Mouse (Mus musculus): ENCODE measurements around the gene Ptger3. TPM values are rescaled to one million over a fixed set of nuclear protein-coding genes. Genes with fewer than 3 reads are reported as not detected.

Gene Ptger3
- polyA plus RNA-seq, 1 experiment from 2014 or later: 7.8 TPM

DNA sequence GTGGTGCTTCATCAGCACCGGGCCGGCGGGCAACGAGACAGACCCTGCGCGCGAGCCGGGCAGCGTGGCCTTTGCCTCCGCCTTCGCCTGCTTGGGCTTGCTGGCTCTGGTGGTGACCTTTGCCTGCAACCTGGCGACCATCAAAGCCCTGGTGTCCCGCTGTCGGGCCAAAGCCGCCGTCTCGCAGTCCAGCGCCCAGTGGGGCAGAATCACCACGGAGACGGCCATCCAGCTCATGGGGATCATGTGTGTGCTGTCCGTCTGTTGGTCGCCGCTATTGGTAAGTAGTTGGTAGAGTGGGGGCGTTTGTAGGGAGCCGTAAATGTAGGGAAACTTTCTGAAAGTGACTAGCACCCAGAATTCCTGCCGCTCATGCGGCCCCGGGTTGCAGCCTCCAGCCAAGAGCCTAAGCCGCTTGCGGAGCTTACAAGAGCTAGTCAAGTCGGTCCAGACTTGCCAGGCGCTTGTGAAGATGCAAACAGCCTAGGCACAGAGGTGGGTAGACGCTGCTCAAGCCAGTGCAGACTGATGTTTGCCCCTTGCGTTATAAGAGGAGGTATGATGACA is 957 bp downstream of the Ptger3 start:
- Histone ChIP-seq H3K4me1 (peaks cover 16% of the 10 kb centered on the region), H3K9me3 (replicated peaks) (no peaks in the 10 kb centered on the region), H3K4me3 (replicated peaks) (peak overlapping the region; percentile 55), H3K27ac (replicated peaks) (no peak overlapping the region), H3K9ac (replicated peaks) (peak overlapping the region; percentile 48), H3K36me3 (no peaks in the 10 kb centered on the region), H3K4me2 (peak overlapping the region; percentile 98), H3K27me3 (replicated peaks) (peaks cover 39% of the 10 kb centered on the region)
- peak; percentile 48; the same call in 1 of the 2 replicates for ATAC-seq (ENCODE audit: low FRiP score)
- WGBS: 4% methylated on average over 34 of the region's 34 CpGs

DNA sequence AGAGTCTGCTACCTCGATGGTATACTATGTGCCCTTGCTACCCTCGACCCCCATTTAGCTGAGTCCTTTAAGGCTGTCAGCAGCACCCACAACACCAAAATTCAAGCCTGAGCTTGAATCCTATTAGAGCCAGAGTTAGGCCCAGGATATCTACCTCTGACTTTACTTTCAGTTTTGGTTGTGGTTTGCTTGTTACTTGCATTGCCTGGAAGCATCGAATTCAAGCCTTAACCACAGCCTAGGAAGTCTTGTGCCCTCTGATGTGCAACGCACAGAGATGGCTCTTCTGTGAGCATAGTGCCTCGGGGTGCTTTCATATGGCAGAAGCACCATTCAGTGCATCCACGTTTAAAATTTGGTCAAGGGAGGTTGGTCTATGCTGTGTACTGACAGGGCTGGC is 5.3 kb downstream of the Ptger3 start:
- H3K9ac ChIP-seq (replicated peaks): no peak overlapping the region
- H3K27me3 ChIP-seq (replicated peaks): peaks cover 24% of the 10 kb centered on the region
- H3K4me3 ChIP-seq (replicated peaks): no peak overlapping the region
- no peak for ATAC-seq (ENCODE audit: low FRiP score)
- no peak overlapping the region for H3K4me2 ChIP-seq
- no peak overlapping the region for H3K27ac ChIP-seq (replicated peaks)
- H3K9me3 ChIP-seq (replicated peaks): no peaks in the 10 kb centered on the region
- no peaks in the 10 kb centered on the region for H3K36me3 ChIP-seq
- WGBS: 83% methylated on average over 6 of the region's 6 CpGs
- H3K4me1 ChIP-seq: peaks cover 11% of the 10 kb centered on the region

DNA sequence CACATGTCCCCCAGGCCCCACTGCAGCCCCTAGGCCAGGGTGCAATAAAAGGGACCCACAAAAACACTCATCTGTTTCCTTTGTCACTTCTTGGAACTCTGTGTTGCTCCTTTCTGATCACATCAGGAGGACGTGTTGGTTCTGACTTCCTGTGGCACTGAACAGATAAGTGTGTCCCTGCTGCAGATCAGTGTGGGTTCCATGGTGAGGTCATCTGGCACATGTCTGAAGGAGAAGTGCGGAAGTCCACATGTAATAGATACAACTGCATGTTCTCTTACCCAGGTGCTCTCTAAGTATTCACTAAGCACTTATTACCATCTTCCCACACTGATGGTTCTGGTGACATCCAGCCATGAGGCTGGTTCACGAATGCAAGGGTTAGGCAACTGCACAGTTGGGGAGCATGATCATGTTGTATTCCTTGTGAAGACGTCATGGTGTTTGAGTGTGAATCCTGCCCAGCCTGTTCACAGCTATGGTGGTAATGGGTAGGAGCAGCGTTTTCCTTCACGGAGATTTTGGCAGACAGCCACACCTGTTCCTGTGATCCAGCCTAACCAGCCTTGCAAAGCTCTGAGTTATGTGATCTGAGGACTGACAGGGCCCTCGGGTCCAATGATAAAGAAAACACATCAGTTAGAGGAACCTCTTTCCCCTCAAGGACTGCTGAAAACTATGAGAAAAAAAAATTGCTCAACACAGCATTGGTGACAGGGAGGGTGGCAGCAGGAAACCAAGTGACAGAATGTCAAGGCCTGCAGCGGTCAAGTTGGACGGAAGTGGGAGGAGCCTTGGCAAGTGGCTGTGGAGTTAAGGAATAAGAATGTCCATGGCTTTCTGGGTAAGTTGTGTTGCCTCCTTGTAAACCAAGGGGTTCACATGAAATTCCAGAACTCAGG is 9.0 kb downstream of the Ptger3 start:
- H3K4me3 ChIP-seq (replicated peaks): no peak overlapping the region
- ATAC-seq (ENCODE audit: low FRiP score): no peak
- no peaks in the 10 kb centered on the region for H3K9me3 ChIP-seq (replicated peaks)
- 80% methylated on average over 9 of the region's 9 CpGs for WGBS
- H3K36me3 ChIP-seq: no peaks in the 10 kb centered on the region
- no peaks in the 10 kb centered on the region for H3K4me1 ChIP-seq
- H3K27ac ChIP-seq (replicated peaks): no peak overlapping the region
- no peaks in the 10 kb centered on the region for H3K27me3 ChIP-seq (replicated peaks)
- H3K9ac ChIP-seq (replicated peaks): no peak overlapping the region
- no peak overlapping the region for H3K4me2 ChIP-seq

DNA sequence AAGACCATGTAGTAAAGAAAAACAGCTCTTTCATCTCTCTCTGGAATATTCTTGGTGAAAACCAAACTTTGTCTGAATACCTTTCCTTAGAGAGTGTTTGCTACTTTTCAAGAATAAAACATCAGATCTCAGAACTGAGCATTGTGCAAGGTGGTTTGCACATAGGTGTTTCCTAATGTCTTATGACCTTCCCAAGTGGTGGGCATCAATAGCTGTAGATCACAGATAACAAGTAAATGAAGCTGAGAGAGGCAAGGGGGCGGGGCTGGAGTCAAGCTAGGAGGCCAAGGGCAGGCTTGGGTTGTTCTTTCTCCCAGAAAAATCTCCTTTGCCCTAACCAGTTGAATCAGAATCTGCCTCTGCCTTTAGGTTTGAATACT is 9.6 kb downstream of the Ptger3 start:
- no peaks in the 10 kb centered on the region for H3K4me1 ChIP-seq
- H3K4me2 ChIP-seq: no peak overlapping the region
- H3K9me3 ChIP-seq (replicated peaks): no peaks in the 10 kb centered on the region
- H3K36me3 ChIP-seq: no peaks in the 10 kb centered on the region
- no peaks in the 10 kb centered on the region for H3K27me3 ChIP-seq (replicated peaks)
- no peak for ATAC-seq (ENCODE audit: low FRiP score)
- WGBS: 79% methylated on average over 1 of the region's 1 CpGs
- H3K27ac ChIP-seq (replicated peaks): no peak overlapping the region
- H3K9ac ChIP-seq (replicated peaks): no peak overlapping the region
- H3K4me3 ChIP-seq (replicated peaks): no peak overlapping the region

DNA sequence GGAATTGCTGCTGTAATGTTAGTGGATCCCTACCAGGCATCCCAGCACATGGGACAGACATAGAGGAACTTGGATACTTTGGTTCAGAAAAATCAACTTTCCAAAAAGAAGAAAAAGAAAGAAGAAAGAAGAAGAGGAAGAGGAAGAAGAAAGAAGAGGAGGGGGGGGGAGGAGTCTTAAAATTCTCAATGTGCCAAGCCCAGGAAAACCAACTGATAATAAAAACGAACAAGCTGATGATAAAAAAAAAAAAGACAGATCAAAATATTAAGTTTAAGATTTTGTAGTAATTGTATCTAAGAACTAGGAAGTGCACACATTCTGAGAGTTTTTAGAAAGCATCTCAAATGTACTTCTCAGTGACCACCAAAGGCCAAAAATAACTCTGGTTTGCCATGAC is 10.2 kb downstream of the Ptger3 start:
- H3K4me2 ChIP-seq: no peak overlapping the region
- no peaks in the 10 kb centered on the region for H3K9me3 ChIP-seq (replicated peaks)
- ATAC-seq (ENCODE audit: low FRiP score): no peak
- no peak overlapping the region for H3K27ac ChIP-seq (replicated peaks)
- H3K4me1 ChIP-seq: no peaks in the 10 kb centered on the region
- H3K36me3 ChIP-seq: no peaks in the 10 kb centered on the region
- no peaks in the 10 kb centered on the region for H3K27me3 ChIP-seq (replicated peaks)
- no peak overlapping the region for H3K9ac ChIP-seq (replicated peaks)
- no peak overlapping the region for H3K4me3 ChIP-seq (replicated peaks)
- 79% methylated on average over 1 of the region's 1 CpGs for WGBS

DNA sequence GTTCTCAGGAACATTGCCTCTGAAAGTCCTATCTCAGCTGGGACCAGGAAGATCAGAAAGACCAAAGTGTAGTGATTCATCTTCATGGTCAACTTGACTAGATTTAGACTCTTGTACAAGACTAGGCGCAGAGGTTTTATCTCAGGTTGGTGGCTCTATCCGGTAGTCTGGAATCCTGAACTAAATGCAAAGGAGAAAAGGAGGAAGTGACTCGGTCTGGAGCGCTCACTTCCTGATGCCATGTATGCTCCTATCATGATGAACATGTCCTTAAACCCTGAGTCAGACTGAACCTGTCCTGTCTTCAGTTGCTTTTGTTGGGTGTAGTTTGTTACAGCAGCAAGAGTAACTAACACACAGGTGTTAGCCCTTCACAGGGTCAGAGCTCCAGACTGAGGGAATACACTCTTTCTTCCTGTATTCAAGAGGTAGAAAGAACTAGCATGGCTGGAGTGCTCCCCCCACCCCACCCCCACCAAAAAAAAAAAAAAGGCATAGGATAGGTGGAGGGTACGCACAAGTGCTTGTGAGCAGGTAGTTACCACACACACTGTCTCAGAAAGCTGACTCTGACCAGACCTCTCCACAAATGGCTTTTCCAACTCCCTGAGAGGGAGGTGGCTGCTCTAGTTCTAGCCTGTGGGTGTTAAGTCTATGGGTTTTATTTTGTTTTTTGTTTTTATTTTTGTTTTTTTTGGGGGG is 11.9 kb downstream of the Ptger3 start:
- H3K9ac ChIP-seq (replicated peaks): no peak overlapping the region
- H3K4me2 ChIP-seq: no peak overlapping the region
- no peak overlapping the region for H3K27ac ChIP-seq (replicated peaks)
- H3K4me3 ChIP-seq (replicated peaks): no peak overlapping the region
- H3K36me3 ChIP-seq: no peaks in the 10 kb centered on the region
- H3K9me3 ChIP-seq (replicated peaks): no peaks in the 10 kb centered on the region
- ATAC-seq (ENCODE audit: low FRiP score): no peak
- H3K27me3 ChIP-seq (replicated peaks): no peaks in the 10 kb centered on the region
- WGBS: 94% methylated on average over 5 of the region's 5 CpGs
- H3K4me1 ChIP-seq: 0 out of 2 replicates have a peak, but pooled peaks cover 5% of the 10 kb centered on the region

DNA sequence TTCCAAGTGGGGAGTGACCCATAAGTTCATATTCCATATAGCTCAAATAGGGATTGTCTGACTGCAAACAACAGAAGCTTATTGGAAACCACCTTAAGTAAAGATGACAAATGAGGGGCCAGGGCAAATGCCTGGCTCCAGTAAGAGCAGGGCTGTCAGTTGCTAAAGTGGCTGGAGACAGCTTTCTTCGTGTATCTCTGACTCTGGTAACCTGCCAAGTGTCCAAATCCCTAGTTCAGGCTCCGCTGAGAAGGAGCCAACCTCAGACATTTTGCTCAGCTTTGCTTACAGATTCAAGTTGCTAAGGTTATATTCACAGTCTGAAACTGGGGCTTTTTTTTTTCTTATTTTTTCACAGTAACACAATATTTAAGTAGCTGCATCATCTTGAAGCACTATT is 12.7 kb downstream of the Ptger3 start:
- WGBS: 71% methylated on average over 2 of the region's 2 CpGs
- H3K9ac ChIP-seq (replicated peaks): no peak overlapping the region
- H3K27me3 ChIP-seq (replicated peaks): no peaks in the 10 kb centered on the region
- no peak overlapping the region for H3K4me3 ChIP-seq (replicated peaks)
- H3K9me3 ChIP-seq (replicated peaks): no peaks in the 10 kb centered on the region
- no peaks in the 10 kb centered on the region for H3K36me3 ChIP-seq
- no peak overlapping the region for H3K4me2 ChIP-seq
- H3K27ac ChIP-seq (replicated peaks): no peak overlapping the region
- ATAC-seq (ENCODE audit: low FRiP score): no peak
- 0 out of 2 replicates have a peak, but pooled peaks cover 5% of the 10 kb centered on the region for H3K4me1 ChIP-seq

DNA sequence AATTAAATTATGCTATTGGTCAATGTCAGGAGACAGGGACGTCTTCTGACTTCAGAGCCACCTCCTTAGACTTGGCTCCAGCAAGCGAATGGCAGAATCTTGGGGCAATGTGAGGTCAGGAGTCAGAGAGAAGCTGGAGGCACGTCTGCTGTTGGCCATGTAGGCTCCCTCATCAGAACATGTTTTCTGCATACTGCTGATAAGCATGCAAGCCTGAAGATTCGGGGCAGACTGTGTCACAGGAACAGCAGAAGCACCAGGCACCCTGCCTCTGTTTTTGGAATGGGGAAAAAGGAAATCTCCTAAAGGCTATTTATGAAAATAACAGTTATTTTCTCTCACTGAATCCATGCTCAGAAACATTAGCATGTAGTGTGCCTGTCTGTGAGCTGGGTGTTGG is 13.6 kb downstream of the Ptger3 start:
- no peaks in the 10 kb centered on the region for H3K27me3 ChIP-seq (replicated peaks)
- H3K9ac ChIP-seq (replicated peaks): no peak overlapping the region
- no peak overlapping the region for H3K27ac ChIP-seq (replicated peaks)
- no peak overlapping the region for H3K4me2 ChIP-seq
- no peaks in the 10 kb centered on the region for H3K9me3 ChIP-seq (replicated peaks)
- 77% methylated on average over 4 of the region's 4 CpGs for WGBS
- H3K4me1 ChIP-seq: 0 out of 2 replicates have a peak, but pooled peaks cover 5% of the 10 kb centered on the region
- H3K4me3 ChIP-seq (replicated peaks): no peak overlapping the region
- ATAC-seq (ENCODE audit: low FRiP score): no peak
- H3K36me3 ChIP-seq: no peaks in the 10 kb centered on the region

DNA sequence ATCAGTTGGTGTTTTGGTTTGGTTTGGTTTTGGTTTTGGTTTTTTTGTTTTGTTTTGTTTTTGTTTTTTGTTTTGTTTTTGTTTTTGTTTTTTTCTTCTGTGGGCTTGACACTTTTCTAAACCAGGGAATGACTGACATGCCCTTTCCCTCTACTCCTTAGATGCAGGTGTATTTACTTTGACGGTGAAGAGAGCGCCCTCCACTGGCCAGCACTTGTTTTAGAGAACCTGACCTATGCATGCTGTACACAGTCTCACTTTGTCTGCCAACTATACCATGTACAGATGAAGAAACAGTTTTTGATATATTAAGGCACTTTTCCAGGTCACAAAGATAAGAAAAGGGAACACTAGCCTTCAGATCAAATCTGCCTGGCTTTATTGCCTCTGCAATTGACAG is 15.1 kb downstream of the Ptger3 start:
- Histone ChIP-seq H3K36me3 (no peaks in the 10 kb centered on the region), H3K9me3 (replicated peaks) (no peaks in the 10 kb centered on the region), H3K4me2 (no peak overlapping the region), H3K27me3 (replicated peaks) (no peaks in the 10 kb centered on the region), H3K27ac (replicated peaks) (no peak overlapping the region), H3K4me3 (replicated peaks) (no peak overlapping the region), H3K9ac (replicated peaks) (no peak overlapping the region), H3K4me1 (0 out of 2 replicates have a peak, but pooled peaks cover 5% of the 10 kb centered on the region)
- 27% methylated on average over 2 of the region's 2 CpGs for WGBS
- ATAC-seq (ENCODE audit: low FRiP score): no peak

DNA sequence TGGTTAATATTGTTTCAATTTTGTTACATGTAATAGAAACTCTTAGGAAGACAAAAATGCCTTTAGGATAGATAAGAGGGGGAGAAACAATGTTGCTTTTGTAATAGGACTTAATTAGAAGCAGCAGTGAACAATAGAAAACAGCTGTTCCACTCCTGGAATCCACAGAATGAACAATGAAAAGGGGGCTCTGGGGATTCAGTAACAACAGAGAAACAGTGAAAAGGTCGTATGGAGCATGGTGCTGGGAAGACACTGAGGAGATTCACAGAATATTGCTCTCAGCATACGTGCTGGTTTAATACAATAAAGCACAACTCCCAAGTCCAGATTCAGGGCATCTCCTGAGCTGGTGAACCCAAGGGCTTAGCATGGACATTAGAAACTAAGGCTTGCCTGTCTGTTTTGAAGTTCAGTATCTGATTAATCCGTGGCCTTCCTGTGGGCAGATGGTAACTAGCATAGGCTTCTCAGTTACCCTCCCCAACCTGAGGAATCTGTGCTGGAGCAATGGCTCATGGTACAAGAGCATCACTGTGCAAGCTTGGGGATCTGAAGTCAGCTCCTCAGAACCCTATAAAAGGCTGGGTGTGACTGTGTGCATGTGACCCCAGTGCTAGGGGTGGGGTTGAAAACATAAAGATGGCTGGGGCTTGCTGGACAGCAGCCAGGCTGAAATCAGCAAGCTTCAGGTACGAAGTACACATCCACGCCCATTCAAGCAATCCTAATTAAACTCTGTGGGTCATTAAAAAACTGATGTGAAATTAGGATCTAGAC is 16.1 kb downstream of the Ptger3 start:
- Histone ChIP-seq H3K27me3 (replicated peaks) (no peaks in the 10 kb centered on the region), H3K27ac (replicated peaks) (no peak overlapping the region), H3K36me3 (no peaks in the 10 kb centered on the region), H3K4me1 (0 out of 2 replicates have a peak, but pooled peaks cover 5% of the 10 kb centered on the region), H3K9ac (replicated peaks) (no peak overlapping the region), H3K9me3 (replicated peaks) (no peaks in the 10 kb centered on the region), H3K4me2 (no peak overlapping the region), H3K4me3 (replicated peaks) (no peak overlapping the region)
- WGBS: 39% methylated on average over 5 of the region's 5 CpGs
- ATAC-seq (ENCODE audit: low FRiP score): no peak

DNA sequence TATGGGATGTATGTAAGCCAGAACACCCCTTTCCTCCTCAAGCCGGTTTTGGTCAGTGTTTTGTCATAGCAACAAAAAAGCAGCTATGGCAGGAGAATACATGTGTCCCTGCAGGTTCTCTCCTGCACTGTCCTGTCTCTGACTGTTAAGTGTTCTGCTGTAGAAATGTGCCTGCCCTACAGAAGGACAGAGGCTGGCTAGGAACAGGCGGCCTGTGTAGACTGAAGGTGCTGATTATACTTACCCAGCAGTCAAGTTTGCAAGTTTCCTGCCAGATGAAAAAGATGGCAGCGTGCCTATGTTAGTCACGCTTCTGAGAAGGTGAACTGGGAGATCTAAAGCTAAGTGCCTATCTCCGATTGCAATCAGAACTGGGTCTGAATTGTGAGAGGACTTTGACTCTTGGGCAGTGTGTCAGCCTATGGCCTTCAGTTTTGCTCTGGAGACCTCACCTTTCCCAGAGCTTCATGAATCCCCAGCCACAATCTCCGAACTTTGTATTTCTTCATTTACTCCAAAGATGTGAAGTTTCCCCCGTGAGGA is 31.2 kb downstream of the Ptger3 start:
- Histone ChIP-seq H3K27ac (replicated peaks) (no peak overlapping the region), H3K4me3 (replicated peaks) (no peak overlapping the region), H3K27me3 (replicated peaks) (no peaks in the 10 kb centered on the region), H3K4me1 (no peaks in the 10 kb centered on the region), H3K36me3 (no peaks in the 10 kb centered on the region), H3K9me3 (replicated peaks) (no peaks in the 10 kb centered on the region), H3K4me2 (no peak overlapping the region), H3K9ac (replicated peaks) (no peak overlapping the region)
- no peak for ATAC-seq (ENCODE audit: low FRiP score)
- WGBS: 81% methylated on average over 7 of the region's 7 CpGs

Data from neural tube, embryonic 15.5 days (tissue).